Mouse (Mus musculus): Measurements from ENCODE around the gene Mrpl12. TPM values are rescaled to one million over a fixed set of nuclear protein-coding genes. Genes with fewer than 3 reads are reported as not detected.
A peak's percentile ranks its signal among the peaks of the same experiment; 100 is the strongest.

The Mrpl12 gene
- polyA plus RNA-seq, 1 experiment from 2014 or later, result 239 TPM

DNA sequence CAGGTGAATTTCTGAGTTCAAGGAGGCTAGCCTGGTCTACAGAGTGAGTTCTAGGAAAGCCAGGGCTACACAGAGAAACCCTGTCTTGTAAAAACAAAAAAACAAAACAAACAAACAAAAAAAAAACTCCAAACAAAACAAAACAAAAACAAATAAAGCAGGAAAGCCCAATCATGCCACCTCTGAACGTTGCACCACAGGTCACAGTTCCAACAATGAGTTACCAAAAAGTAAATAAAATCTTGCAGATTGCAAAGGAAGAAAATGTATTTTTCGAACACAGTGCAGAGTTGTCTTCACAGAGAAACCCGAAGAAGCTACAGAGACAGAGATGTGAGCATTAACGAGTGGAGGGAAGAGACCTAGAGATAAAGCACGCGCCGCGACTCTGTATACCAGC, 38.2 kb downstream of the Mrpl12 start:
- no peak overlapping the region for H3K4me2 ChIP-seq (ENCODE audit: low read depth, low read length)
- no peak overlapping the region for H3K27ac ChIP-seq (ENCODE audit: low read length)
- H3K4me1 ChIP-seq (ENCODE audit: control insufficient read depth, insufficient read depth, low read length), result peaks cover 7% of the 10 kb centered on the region
- ATAC-seq, result no peak
- WGBS, result 80% methylated on average over 8 of the region's 8 CpGs
- no peak overlapping the region for H3K9ac ChIP-seq (ENCODE audit: low read depth, low read length)
- H3K36me3 ChIP-seq (ENCODE audit: control insufficient read depth, insufficient read depth, low read length), result no peaks in the 10 kb centered on the region
- no peaks in the 10 kb centered on the region for H3K9me3 ChIP-seq (ENCODE audit: control insufficient read depth, low read length)
- H3K4me3 ChIP-seq (ENCODE audit: low read length), result no peak overlapping the region
- no peaks in the 10 kb centered on the region for H3K27me3 ChIP-seq (replicated peaks; ENCODE audit: control insufficient read depth, insufficient read depth, low read length)

DNA sequence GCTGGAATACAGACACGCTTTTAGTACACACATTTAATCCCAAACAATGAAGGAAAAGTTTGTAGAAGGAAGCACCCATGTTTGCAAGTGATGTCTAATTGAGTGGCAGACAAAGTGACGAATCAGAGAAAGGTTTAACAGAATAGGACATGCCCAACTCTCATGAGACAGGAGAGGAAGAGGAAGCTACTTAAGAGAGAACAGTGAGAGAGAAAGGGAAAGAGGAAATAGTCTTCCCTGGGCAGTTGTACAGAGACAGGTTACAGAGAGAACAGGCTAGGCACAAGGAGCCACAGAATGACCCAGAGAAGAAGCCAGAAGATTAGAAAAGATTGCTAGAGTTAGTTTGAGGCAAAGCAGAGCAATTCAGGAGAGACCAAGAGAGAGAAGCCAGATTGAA, 41.5 kb downstream of the Mrpl12 start:
- Histone ChIP-seq H3K4me2 (ENCODE audit: low read depth, low read length) (no peak overlapping the region), H3K27ac (ENCODE audit: low read length) (no peak overlapping the region), H3K27me3 (replicated peaks; ENCODE audit: control insufficient read depth, insufficient read depth, low read length) (peaks cover 25% of the 10 kb centered on the region), H3K9ac (ENCODE audit: low read depth, low read length) (no peak overlapping the region), H3K4me1 (ENCODE audit: control insufficient read depth, insufficient read depth, low read length) (peaks cover 6% of the 10 kb centered on the region), H3K36me3 (ENCODE audit: control insufficient read depth, insufficient read depth, low read length) (no peaks in the 10 kb centered on the region), H3K9me3 (ENCODE audit: control insufficient read depth, low read length) (no peaks in the 10 kb centered on the region), H3K4me3 (ENCODE audit: low read length) (no peak overlapping the region)
- 80% methylated on average over 2 of the region's 2 CpGs for WGBS
- ATAC-seq, result no peak

DNA sequence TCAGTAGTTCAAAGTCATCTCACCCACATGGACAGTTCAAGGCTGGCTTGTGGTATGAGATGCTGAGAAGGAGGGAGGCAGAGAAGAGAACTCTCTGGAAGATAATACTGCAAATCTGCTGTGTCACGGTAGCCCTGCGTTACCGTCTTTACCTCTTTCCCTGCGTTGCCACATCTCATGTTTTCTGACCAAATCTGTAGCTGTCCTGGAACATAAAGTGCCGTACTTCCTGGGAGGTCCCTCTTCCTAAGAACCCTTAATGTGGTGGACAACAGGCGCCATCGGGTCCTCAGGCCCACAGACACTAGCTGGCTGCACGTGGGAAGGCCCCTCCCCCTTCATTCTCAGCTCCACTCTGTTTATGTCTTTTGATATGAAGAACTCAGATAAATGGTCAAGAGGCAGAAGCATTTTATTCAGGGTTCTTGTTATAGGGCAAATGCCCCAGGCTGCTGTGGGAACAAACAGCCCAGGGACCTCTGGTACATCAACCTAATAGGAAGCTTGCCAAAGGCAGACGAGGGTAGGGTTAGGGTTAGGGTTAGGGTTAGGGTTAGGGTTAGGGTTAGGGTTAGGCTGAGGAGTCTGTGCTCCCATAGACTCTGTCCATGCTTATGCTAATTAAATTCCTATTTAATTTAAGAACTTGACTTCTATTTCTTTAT, 43.4 kb downstream of the Mrpl12 start:
- no peak for ATAC-seq
- Histone ChIP-seq H3K9me3 (ENCODE audit: control insufficient read depth, low read length) (no peaks in the 10 kb centered on the region), H3K4me3 (ENCODE audit: low read length) (no peak overlapping the region), H3K4me2 (ENCODE audit: low read depth, low read length) (no peak overlapping the region), H3K4me1 (ENCODE audit: control insufficient read depth, insufficient read depth, low read length) (peaks cover 9% of the 10 kb centered on the region), H3K36me3 (ENCODE audit: control insufficient read depth, insufficient read depth, low read length) (no peaks in the 10 kb centered on the region), H3K9ac (ENCODE audit: low read depth, low read length) (no peak overlapping the region), H3K27ac (ENCODE audit: low read length) (no peak overlapping the region), H3K27me3 (replicated peaks; ENCODE audit: control insufficient read depth, insufficient read depth, low read length) (peaks cover 38% of the 10 kb centered on the region)
- WGBS, result 71% methylated on average over 9 of the region's 9 CpGs

DNA sequence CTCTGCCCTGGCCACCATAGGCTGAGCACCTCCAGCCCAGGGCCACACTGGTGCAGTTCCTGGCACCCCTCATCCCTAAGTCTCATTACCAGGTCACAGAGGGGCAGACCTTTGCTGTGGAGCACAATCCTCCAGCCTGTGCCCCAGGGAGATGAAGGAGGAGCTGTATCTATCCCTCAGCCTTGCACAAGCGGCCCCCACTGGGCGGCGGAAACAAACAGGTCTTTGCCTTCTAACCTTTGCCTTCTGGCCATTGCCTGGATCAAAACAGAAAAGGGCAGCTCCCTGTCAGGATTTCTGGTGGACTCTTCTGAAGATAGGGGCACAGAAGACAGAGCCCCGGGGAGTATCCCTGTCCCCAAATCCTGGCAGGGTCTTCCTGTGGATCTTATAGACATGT, 44.5 kb downstream of the Mrpl12 start:
- H3K4me2 ChIP-seq (ENCODE audit: low read depth, low read length), result no peak overlapping the region
- no peaks in the 10 kb centered on the region for H3K36me3 ChIP-seq (ENCODE audit: control insufficient read depth, insufficient read depth, low read length)

DNA sequence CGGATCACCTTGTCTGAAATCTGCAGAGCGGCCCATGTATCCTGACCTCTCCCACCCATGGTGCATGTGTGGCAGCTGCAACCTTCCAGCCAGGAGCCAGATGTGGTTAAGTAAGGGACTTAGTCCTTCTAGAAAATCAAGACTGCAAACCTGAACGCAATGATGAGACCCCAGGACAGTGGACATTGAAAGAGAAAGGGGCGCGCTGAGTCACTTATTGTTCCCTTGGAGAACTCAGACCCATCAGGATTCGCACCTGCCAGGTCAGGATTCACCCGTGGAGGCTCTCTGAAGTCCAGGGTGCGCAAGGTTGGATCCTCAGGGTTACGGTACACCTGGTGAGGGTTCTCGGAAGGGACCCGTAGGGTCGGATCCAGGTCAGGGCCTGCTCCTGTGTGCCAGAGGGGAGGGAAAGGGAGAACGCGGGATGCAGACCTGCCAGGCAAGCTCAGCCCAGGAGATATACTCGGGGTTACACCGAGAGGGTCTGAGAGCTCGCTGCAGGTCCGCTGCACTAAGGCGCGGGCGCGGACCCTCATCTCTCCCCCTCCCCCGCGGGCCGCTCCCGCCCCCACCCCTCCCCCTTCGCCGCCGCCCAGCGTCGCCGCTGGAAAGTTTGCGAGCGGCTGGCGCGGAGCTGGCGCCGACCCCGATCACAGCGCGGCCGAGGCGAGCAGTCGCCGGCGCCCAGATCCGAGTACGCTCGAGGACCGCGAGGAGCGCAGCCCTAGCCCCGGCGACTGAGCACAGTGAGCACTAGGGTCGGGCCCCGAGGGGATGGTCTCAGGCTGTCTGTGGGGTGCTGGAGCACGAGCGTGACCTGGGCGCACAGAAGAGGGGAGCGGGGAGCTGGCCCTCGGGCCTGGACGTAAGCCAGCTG, 45.9 kb downstream of the Mrpl12 start, which contains the start of gene Gcgr:
TSS of gene Gcgr (plus strand) at position 615 of the 880 bp plus-strand sequence.
- 9% methylated on average over 53 of the region's 62 CpGs for WGBS
- no peak within 1 kb of the TSS for H3K27ac ChIP-seq (ENCODE audit: low read length)
- H3K4me3 ChIP-seq (ENCODE audit: low read length), result peak within 1 kb of the TSS; percentile 50
- ATAC-seq, result peak; percentile 56
- no peaks in the 10 kb centered on the region for H3K9me3 ChIP-seq (ENCODE audit: control insufficient read depth, low read length)
- H3K9ac ChIP-seq (ENCODE audit: low read depth, low read length), result peak within 1 kb of the TSS; percentile 69
- H3K4me1 ChIP-seq (ENCODE audit: control insufficient read depth, insufficient read depth, low read length), result peaks cover 9% of the 10 kb centered on the region
- H3K27me3 ChIP-seq (replicated peaks; ENCODE audit: control insufficient read depth, insufficient read depth, low read length), result peaks cover 44% of the 10 kb centered on the region
- H3K36me3 ChIP-seq (ENCODE audit: control insufficient read depth, insufficient read depth, low read length), result no peaks in the 10 kb centered on the region
- peak within 1 kb of the TSS; percentile 86 for H3K4me2 ChIP-seq (ENCODE audit: low read depth, low read length)

More for the DNA sequence above, 44.5 kb downstream of the Mrpl12 start:
- peaks cover 44% of the 10 kb centered on the region for H3K27me3 ChIP-seq (replicated peaks; ENCODE audit: control insufficient read depth, insufficient read depth, low read length)
- H3K4me3 ChIP-seq (ENCODE audit: low read length), result no peak overlapping the region
- H3K4me1 ChIP-seq (ENCODE audit: control insufficient read depth, insufficient read depth, low read length), result peaks cover 9% of the 10 kb centered on the region
- no peak overlapping the region for H3K27ac ChIP-seq (ENCODE audit: low read length)
- ATAC-seq, result no peak
- WGBS, result 66% methylated on average over 4 of the region's 4 CpGs
- no peak overlapping the region for H3K9ac ChIP-seq (ENCODE audit: low read depth, low read length)
- H3K9me3 ChIP-seq (ENCODE audit: control insufficient read depth, low read length), result no peaks in the 10 kb centered on the region

DNA sequence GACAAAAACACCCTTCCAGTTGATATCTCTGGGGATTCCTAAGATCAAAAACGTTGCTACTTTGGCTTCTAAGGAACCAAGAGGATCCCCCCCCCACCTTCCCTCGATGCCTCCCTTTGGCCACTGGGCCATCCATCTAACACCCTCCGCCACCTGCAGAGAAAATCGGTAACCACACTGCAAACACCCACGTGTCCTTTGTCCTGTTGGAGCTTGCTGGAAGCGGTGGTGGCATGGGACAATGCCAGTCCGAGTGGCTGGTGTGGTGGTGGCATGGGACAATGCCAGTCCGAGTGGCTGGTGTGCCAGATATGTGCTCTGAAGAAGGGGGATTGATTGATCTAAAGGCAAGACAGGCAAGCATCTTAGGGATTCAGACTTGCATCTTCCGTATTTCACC, 47.2 kb downstream of the Mrpl12 start:
- Histone ChIP-seq H3K4me1 (ENCODE audit: control insufficient read depth, insufficient read depth, low read length) (peaks cover 9% of the 10 kb centered on the region), H3K9me3 (ENCODE audit: control insufficient read depth, low read length) (no peaks in the 10 kb centered on the region), H3K27me3 (replicated peaks; ENCODE audit: control insufficient read depth, insufficient read depth, low read length) (peaks cover 44% of the 10 kb centered on the region), H3K4me3 (ENCODE audit: low read length) (no peak overlapping the region), H3K4me2 (ENCODE audit: low read depth, low read length) (no peak overlapping the region), H3K9ac (ENCODE audit: low read depth, low read length) (no peak overlapping the region), H3K36me3 (ENCODE audit: control insufficient read depth, insufficient read depth, low read length) (no peaks in the 10 kb centered on the region), H3K27ac (ENCODE audit: low read length) (no peak overlapping the region)
- WGBS, result 31% methylated on average over 9 of the region's 9 CpGs
- ATAC-seq, result no peak

DNA sequence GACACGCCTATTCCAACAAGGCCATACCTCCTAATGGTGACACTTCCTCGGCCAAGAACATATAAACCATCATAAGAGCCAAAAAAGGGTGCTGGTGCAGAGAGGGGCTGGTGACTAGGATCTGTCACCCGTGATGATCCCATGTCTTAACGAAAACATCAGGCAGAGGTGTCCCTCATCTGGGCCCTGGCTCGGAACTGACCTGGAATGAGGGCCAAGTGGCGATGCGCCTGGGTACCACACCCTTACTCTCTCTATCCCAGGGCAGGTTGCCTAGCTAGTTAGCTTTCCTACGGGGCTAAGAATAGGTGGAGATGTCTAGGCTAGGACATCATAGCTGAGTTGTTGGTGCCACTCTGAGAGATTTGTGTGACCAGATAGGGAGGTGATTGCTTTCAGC, 49.7 kb downstream of the Mrpl12 start:
- Histone ChIP-seq H3K27me3 (replicated peaks; ENCODE audit: control insufficient read depth, insufficient read depth, low read length) (peaks cover 37% of the 10 kb centered on the region), H3K4me2 (ENCODE audit: low read depth, low read length) (no peak overlapping the region), H3K9ac (ENCODE audit: low read depth, low read length) (no peak overlapping the region), H3K36me3 (ENCODE audit: control insufficient read depth, insufficient read depth, low read length) (no peaks in the 10 kb centered on the region), H3K4me3 (ENCODE audit: low read length) (no peak overlapping the region), H3K27ac (ENCODE audit: low read length) (no peak overlapping the region), H3K4me1 (ENCODE audit: control insufficient read depth, insufficient read depth, low read length) (peaks cover 17% of the 10 kb centered on the region), H3K9me3 (ENCODE audit: control insufficient read depth, low read length) (no peaks in the 10 kb centered on the region)
- no peak for ATAC-seq
- 83% methylated on average over 8 of the region's 8 CpGs for WGBS

DNA sequence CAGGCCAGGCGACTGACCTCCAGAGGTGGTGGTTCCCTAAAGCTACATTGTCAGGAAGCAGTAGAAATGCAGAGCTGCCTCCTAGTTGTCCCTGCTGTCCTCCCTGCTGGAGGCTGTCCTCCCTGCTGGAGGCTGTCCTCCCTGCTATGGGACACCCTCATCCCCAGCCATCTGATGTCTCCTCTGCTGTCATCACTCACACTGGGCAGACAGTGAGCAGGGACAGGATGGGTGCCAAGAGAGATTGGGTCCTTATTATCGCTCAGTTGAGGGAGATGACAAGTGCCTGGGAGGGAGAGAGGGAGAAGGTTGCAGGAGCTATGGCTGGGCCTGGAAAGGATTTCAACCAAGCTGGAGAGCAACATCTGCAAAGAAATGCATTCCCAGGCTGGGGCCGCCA, 50.7 kb downstream of the Mrpl12 start:
- no peaks in the 10 kb centered on the region for H3K9me3 ChIP-seq (ENCODE audit: control insufficient read depth, low read length)
- ATAC-seq, result no peak
- H3K4me3 ChIP-seq (ENCODE audit: low read length), result no peak overlapping the region
- no peaks in the 10 kb centered on the region for H3K36me3 ChIP-seq (ENCODE audit: control insufficient read depth, insufficient read depth, low read length)
- peaks cover 27% of the 10 kb centered on the region for H3K4me1 ChIP-seq (ENCODE audit: control insufficient read depth, insufficient read depth, low read length)
- H3K27ac ChIP-seq (ENCODE audit: low read length), result no peak overlapping the region
- H3K27me3 ChIP-seq (replicated peaks; ENCODE audit: control insufficient read depth, insufficient read depth, low read length), result peaks cover 26% of the 10 kb centered on the region
- H3K4me2 ChIP-seq (ENCODE audit: low read depth, low read length), result no peak overlapping the region
- no peak overlapping the region for H3K9ac ChIP-seq (ENCODE audit: low read depth, low read length)
- 75% methylated on average over 3 of the region's 3 CpGs for WGBS

DNA sequence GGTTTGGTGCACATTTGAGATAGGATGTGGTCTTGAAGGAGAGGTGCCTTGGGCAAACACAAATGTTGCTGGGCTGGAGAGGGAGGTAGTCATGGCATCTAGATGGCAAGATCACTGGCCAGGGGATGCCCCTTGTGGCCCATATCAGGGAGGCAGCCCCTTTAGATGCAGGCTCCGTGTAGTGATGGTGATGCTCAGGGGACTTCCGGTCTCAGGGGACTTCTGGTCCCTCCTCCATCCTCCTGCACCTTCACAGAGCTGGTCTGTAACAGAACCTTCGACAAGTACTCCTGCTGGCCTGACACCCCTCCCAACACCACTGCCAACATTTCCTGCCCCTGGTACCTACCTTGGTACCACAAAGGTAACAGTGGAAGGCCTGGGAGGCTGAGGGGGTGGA, 51.4 kb downstream of the Mrpl12 start:
- no peak overlapping the region for H3K9ac ChIP-seq (ENCODE audit: low read depth, low read length)
- ATAC-seq, result no peak
- no peak overlapping the region for H3K4me3 ChIP-seq (ENCODE audit: low read length)
- no peaks in the 10 kb centered on the region for H3K36me3 ChIP-seq (ENCODE audit: control insufficient read depth, insufficient read depth, low read length)
- peaks cover 26% of the 10 kb centered on the region for H3K4me1 ChIP-seq (ENCODE audit: control insufficient read depth, insufficient read depth, low read length)
- WGBS, result 77% methylated on average over 3 of the region's 3 CpGs
- H3K27me3 ChIP-seq (replicated peaks; ENCODE audit: control insufficient read depth, insufficient read depth, low read length), result peaks cover 20% of the 10 kb centered on the region
- no peaks in the 10 kb centered on the region for H3K9me3 ChIP-seq (ENCODE audit: control insufficient read depth, low read length)
- H3K27ac ChIP-seq (ENCODE audit: low read length), result no peak overlapping the region
- no peak overlapping the region for H3K4me2 ChIP-seq (ENCODE audit: low read depth, low read length)
